Mouse (Mus musculus): ENCODE results near the gene Degs1. TPM values are rescaled to one million over a fixed set of nuclear protein-coding genes. Genes with fewer than 3 reads are reported as not detected.

Degs1 gene
- polyA plus RNA-seq, 1 experiment = 4.8 TPM

GRCm38 (mm10) chr1:182287781-182288180 is 5.2 kb upstream of the Degs1 start:
- Histone ChIP-seq H3K36me3 (ENCODE audit: control insufficient read depth) (no peaks in the 10 kb centered on the region), H3K9me3 (ENCODE audit: control insufficient read depth, low read length) (no peaks in the 10 kb centered on the region), H3K27me3 (ENCODE audit: control insufficient read depth) (no peaks in the 10 kb centered on the region), H3K4me3 (replicated peaks) (no peak overlapping the region), H3K4me1 (ENCODE audit: control insufficient read depth) (peaks cover 18% of the 10 kb centered on the region)
- TF ChIP-seq TAL1 (IDR thresholded peaks at IDR 0.05; ENCODE audit: low read length) = no peak
- no peak for TF ChIP-seq GATA1 (IDR thresholded peaks at IDR 0.05; ENCODE audit: low read length)

GRCm38 (mm10) chr1:182284795-182285194 is 2.2 kb upstream of the Degs1 start:
- H3K4me3 ChIP-seq (replicated peaks) = no peak overlapping the region
- H3K27me3 ChIP-seq (ENCODE audit: control insufficient read depth) = no peaks in the 10 kb centered on the region
- H3K9me3 ChIP-seq (ENCODE audit: control insufficient read depth, low read length) = no peaks in the 10 kb centered on the region

DNA sequence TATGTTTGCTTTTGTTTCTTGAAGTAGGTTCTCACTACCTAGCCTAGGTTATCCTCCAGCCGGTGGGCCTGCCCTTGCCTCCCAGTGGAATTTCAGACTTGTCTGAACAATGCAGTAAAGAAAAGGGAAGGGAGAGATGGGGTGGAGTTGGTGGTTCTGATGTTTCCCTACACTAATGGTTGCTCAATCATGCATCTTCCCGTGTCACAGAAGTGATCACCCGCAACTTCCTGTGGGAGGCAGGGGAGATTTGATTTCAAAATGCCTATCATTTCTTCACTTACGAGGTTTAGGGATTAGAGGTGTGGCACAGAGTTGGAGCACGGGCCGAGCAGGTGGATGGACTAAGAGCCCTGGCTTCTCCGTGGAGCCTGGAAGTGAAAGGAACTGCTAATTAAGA is 627 bp upstream of the Degs1 start:
- Histone ChIP-seq H3K9me3 (ENCODE audit: control insufficient read depth, low read length) (no peaks in the 10 kb centered on the region), H3K36me3 (ENCODE audit: control insufficient read depth) (peaks cover 29% of the 10 kb centered on the region), H3K27me3 (ENCODE audit: control insufficient read depth) (no peaks in the 10 kb centered on the region), H3K4me3 (replicated peaks) (peak overlapping the region; percentile 92), H3K4me1 (ENCODE audit: control insufficient read depth) (peaks cover 47% of the 10 kb centered on the region)
- no peak for TF ChIP-seq GATA1 (IDR thresholded peaks at IDR 0.05; ENCODE audit: low read length)
- no peak for TF ChIP-seq TAL1 (IDR thresholded peaks at IDR 0.05; ENCODE audit: low read length)

More at GRCm38 (mm10) chr1:182284795-182285194, 2.2 kb upstream of the Degs1 start:
- peaks cover 47% of the 10 kb centered on the region for H3K4me1 ChIP-seq (ENCODE audit: control insufficient read depth)
- peaks cover 13% of the 10 kb centered on the region for H3K36me3 ChIP-seq (ENCODE audit: control insufficient read depth)
- no peak for TF ChIP-seq TAL1 (IDR thresholded peaks at IDR 0.05; ENCODE audit: low read length)
- TF ChIP-seq GATA1 (IDR thresholded peaks at IDR 0.05; ENCODE audit: low read length) = no peak

GRCm38 (mm10) chr1:182281251-182281711 is 1.3 kb downstream of the Degs1 start:
- H3K27me3 ChIP-seq (ENCODE audit: control insufficient read depth) = no peaks in the 10 kb centered on the region
- no peaks in the 10 kb centered on the region for H3K9me3 ChIP-seq (ENCODE audit: control insufficient read depth, low read length)
- TF ChIP-seq TAL1 (IDR thresholded peaks at IDR 0.05; ENCODE audit: low read length) (0 out of 3 replicates have a peak, but pooled peaks have one; percentile 13), GATA1 (IDR thresholded peaks at IDR 0.05; ENCODE audit: low read length) (peak; percentile 31; the same call in 1 of the 2 replicates)
- H3K4me1 ChIP-seq (ENCODE audit: control insufficient read depth) = peaks cover 47% of the 10 kb centered on the region
- peak overlapping the region; percentile 92 for H3K4me3 ChIP-seq (replicated peaks)
- peaks cover 48% of the 10 kb centered on the region for H3K36me3 ChIP-seq (ENCODE audit: control insufficient read depth)

DNA sequence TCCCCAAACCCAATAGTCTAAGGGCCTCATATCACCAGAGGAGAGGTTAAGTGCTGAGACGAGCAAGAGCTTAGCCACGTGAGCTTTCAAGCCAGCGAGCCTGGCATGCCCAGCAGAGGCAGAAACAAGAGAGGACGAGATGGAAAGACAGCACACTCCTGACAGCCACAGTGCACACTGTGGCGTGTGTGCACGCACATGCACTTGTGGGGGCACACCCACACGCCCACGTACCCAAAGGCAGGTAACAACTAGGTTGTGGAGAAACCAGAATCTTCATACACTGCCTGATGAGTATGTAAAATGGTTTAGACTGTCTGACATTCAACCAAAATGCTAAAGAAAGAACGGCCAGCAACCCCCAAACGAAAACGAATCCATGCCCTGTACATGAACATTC is 2.0 kb downstream of the Degs1 start:
- H3K4me1 ChIP-seq (ENCODE audit: control insufficient read depth) = peaks cover 47% of the 10 kb centered on the region
- H3K9me3 ChIP-seq (ENCODE audit: control insufficient read depth, low read length) = no peaks in the 10 kb centered on the region

GRCm38 (mm10) chr1:182280046-182280445 is 2.6 kb downstream of the Degs1 start:
- Histone ChIP-seq H3K27me3 (ENCODE audit: control insufficient read depth) (no peaks in the 10 kb centered on the region), H3K9me3 (ENCODE audit: control insufficient read depth, low read length) (no peaks in the 10 kb centered on the region), H3K4me1 (ENCODE audit: control insufficient read depth) (peaks cover 47% of the 10 kb centered on the region), H3K36me3 (ENCODE audit: control insufficient read depth) (peaks cover 61% of the 10 kb centered on the region), H3K4me3 (replicated peaks) (peak overlapping the region; percentile 1)
- TF ChIP-seq TAL1 (IDR thresholded peaks at IDR 0.05; ENCODE audit: low read length) (no peak), GATA1 (IDR thresholded peaks at IDR 0.05; ENCODE audit: low read length) (no peak)

More for the DNA sequence above, 2.0 kb downstream of the Degs1 start:
- no peaks in the 10 kb centered on the region for H3K27me3 ChIP-seq (ENCODE audit: control insufficient read depth)
- TF ChIP-seq TAL1 (IDR thresholded peaks at IDR 0.05; ENCODE audit: low read length) = no peak
- H3K4me3 ChIP-seq (replicated peaks) = peak overlapping the region; percentile 92
- H3K36me3 ChIP-seq (ENCODE audit: control insufficient read depth) = peaks cover 55% of the 10 kb centered on the region

DNA sequence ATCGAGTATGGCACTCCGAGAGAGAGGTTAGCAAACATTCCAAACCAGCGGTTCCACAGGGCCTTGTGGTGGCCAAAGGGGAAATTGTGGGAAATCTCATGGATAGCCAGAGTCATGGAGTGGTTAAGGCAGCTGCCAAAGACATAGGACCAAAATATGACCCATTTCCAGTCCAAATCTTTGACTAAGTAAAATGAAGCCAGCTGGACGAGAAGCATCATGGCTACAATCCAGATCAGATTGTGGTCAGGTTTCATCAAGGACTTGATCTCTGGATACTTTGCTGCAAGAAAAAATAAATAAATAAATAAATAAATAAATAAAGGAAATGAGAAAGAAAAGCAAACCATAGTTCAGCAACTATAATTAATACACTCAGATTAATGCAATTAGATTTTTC is 3.2 kb downstream of the Degs1 start:
- no peak overlapping the region for H3K4me3 ChIP-seq (replicated peaks)
- peaks cover 42% of the 10 kb centered on the region for H3K4me1 ChIP-seq (ENCODE audit: control insufficient read depth)
- no peak for TF ChIP-seq TAL1 (IDR thresholded peaks at IDR 0.05; ENCODE audit: low read length)
- TF ChIP-seq GATA1 (IDR thresholded peaks at IDR 0.05; ENCODE audit: low read length) = no peak
- H3K9me3 ChIP-seq (ENCODE audit: control insufficient read depth, low read length) = no peaks in the 10 kb centered on the region
- H3K27me3 ChIP-seq (ENCODE audit: control insufficient read depth) = no peaks in the 10 kb centered on the region
- peaks cover 67% of the 10 kb centered on the region for H3K36me3 ChIP-seq (ENCODE audit: control insufficient read depth)

- H3K4me3 ChIP-seq (replicated peaks) = no peak overlapping the region
- peaks cover 79% of the 10 kb centered on the region for H3K36me3 ChIP-seq (ENCODE audit: control insufficient read depth)
- H3K27me3 ChIP-seq (ENCODE audit: control insufficient read depth) = no peaks in the 10 kb centered on the region
- TF ChIP-seq TAL1 (IDR thresholded peaks at IDR 0.05; ENCODE audit: low read length) (no peak), GATA1 (IDR thresholded peaks at IDR 0.05; ENCODE audit: low read length) (no peak)
- peaks cover 7% of the 10 kb centered on the region for H3K4me1 ChIP-seq (ENCODE audit: control insufficient read depth)
- no peaks in the 10 kb centered on the region for H3K9me3 ChIP-seq (ENCODE audit: control insufficient read depth, low read length)
Observed at GRCm38 (mm10) chr1:182275109-182275508, 7.5 kb downstream of the Degs1 start.

GRCm38 (mm10) chr1:182271632-182272031 is 11.0 kb downstream of the Degs1 start:
- Histone ChIP-seq H3K9me3 (ENCODE audit: control insufficient read depth, low read length) (no peaks in the 10 kb centered on the region), H3K4me1 (ENCODE audit: control insufficient read depth) (peaks cover 4% of the 10 kb centered on the region), H3K27me3 (ENCODE audit: control insufficient read depth) (no peaks in the 10 kb centered on the region), H3K36me3 (ENCODE audit: control insufficient read depth) (peaks cover 44% of the 10 kb centered on the region), H3K4me3 (replicated peaks) (no peak overlapping the region)
- TF ChIP-seq GATA1 (IDR thresholded peaks at IDR 0.05; ENCODE audit: low read length) (no peak), TAL1 (IDR thresholded peaks at IDR 0.05; ENCODE audit: low read length) (no peak)

DNA sequence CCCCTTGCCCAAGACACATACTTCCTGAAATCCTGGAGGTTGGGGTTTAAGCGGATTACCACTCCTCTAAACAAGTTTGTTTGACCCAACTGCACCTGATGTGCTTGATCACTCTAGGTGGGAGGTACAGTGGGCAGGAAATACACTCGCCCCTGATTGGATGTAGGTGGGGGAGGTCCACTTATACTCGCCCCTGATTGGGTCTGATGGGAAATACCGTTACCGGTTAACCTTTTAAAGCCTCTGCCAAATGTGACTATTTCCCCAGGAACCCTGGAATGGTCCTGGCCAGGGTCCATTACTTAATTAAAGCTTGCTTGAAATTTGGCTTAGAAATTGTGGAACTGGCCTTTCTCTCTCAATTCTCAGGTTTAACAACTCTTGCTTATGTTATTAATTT is 11.5 kb downstream of the Degs1 start:
- Histone ChIP-seq H3K4me1 (ENCODE audit: control insufficient read depth) (peaks cover 5% of the 10 kb centered on the region), H3K36me3 (ENCODE audit: control insufficient read depth) (peaks cover 39% of the 10 kb centered on the region), H3K27me3 (ENCODE audit: control insufficient read depth) (no peaks in the 10 kb centered on the region), H3K4me3 (replicated peaks) (no peak overlapping the region), H3K9me3 (ENCODE audit: control insufficient read depth, low read length) (no peaks in the 10 kb centered on the region)
- TF ChIP-seq GATA1 (IDR thresholded peaks at IDR 0.05; ENCODE audit: low read length) (no peak), TAL1 (IDR thresholded peaks at IDR 0.05; ENCODE audit: low read length) (no peak)
